Mouse (Mus musculus) kidney, adult 2 months (tissue): ENCODE results near the gene Chst8. TPM values are rescaled to one million over a fixed set of nuclear protein-coding genes. Genes with fewer than 3 reads are reported as not detected.

ENCODE experiments used
- DNase-seq: peaks from one replicate; pipeline ENCODE4 v3.0.0; 2021
- H3K27ac ChIP-seq: fragments of 200-500 bp; 2 replicates; pipeline ENCODE4 v1.5.1; 2012; ENCODE audit warnings: low read depth, low read length, control low read depth, inconsistent platforms; ENCODE audit not compliant: insufficient read depth
- H3K27me3 ChIP-seq: fragments of 200-500 bp; replicated peaks from 2 replicates; pipeline ENCODE4 v1.6.1; 2012; ENCODE audit warnings: mild to moderate bottlenecking, moderate library complexity, low read length, inconsistent platforms; ENCODE audit not compliant: control insufficient read depth, insufficient read depth
- H3K36me3 ChIP-seq: fragments of 200-500 bp; 2 replicates; pipeline ENCODE4 v1.6.1; 2012; ENCODE audit warnings: mild to moderate bottlenecking, moderate library complexity, low read length, inconsistent platforms; ENCODE audit not compliant: control insufficient read depth, insufficient read depth
- H3K4me1 ChIP-seq: fragments of 200-500 bp; 2 replicates; pipeline ENCODE4 v1.6.1; 2011; ENCODE audit warnings: low read length; ENCODE audit not compliant: control insufficient read depth, insufficient read depth
- H3K4me3 ChIP-seq: fragments of 200-500 bp; 2 replicates; pipeline ENCODE4 v1.5.1; 2011; ENCODE audit warnings: mild to moderate bottlenecking, low read depth, low read length, control low read depth; ENCODE audit not compliant: insufficient read depth
- CTCF ChIP-seq: fragments of 200-500 bp; conservative IDR thresholded peaks from 2 replicates; pipeline ENCODE4 v1.5.1; 2011; ENCODE audit warnings: low read depth, mild to moderate bottlenecking, control low read depth, low read length, moderate library complexity, mixed read lengths; ENCODE audit not compliant: insufficient read depth, insufficient read length
- POLR2A ChIP-seq: fragments of 200-500 bp; IDR thresholded peaks from one replicate; pipeline ENCODE4 v1.6.1; 2011; ENCODE audit warnings: low read depth, low read length, control low read depth
- WGBS: fragments of 180-500 bp; shearing (Covaris S2); methylation state at CpG from one replicate; pipeline ENCODE4 v1.1.7; 2018; 5-methylcytosine and 5-hydroxymethylcytosine counted together
- polyA plus RNA-seq: library from polyadenylated mRNA; depleted of rRNA; stranded (reverse); fragments of >200 nt; gene quantifications from 2 replicates; pipeline ENCODE4 v1.2.3, GENCODE M21; 2012

Gene Chst8
- polyA plus RNA-seq, 1 experiment: 8.3 TPM

GRCm38 (mm10) chr7:34696086-34696485 is 116.4 kb downstream of the Chst8 start:
- no peaks in the 10 kb centered on the region for H3K27me3 ChIP-seq
- no peak for DNase-seq
- H3K27ac ChIP-seq: no peak overlapping the region
- no peaks in the 10 kb centered on the region for H3K36me3 ChIP-seq
- WGBS: 83% methylated on average over 9 of the region's 9 CpGs
- no peak for TF ChIP-seq CTCF
- no peak for TF ChIP-seq POLR2A
- no peaks in the 10 kb centered on the region for H3K4me1 ChIP-seq
- H3K4me3 ChIP-seq: no peak overlapping the region

DNA sequence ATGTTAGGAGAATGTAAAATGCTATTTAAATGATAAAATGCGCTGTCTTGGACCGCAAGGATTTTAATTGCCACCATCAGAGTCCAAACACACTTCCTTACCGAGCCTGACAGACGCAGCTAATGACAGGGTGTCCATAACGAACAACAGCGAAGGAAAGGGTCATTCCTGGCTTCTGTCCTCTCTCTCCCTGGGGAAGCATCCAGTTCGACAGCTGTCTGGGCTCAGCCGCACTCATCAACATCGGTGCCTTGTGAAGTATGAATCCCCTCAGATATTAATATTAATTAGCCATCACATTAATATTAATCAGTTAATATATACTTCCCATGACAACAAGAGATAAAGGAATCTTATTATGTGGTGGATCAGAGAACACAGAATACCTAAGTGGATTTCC is 117.6 kb downstream of the Chst8 start:
- H3K36me3 ChIP-seq: no peaks in the 10 kb centered on the region
- H3K27me3 ChIP-seq: no peaks in the 10 kb centered on the region
- H3K27ac ChIP-seq: no peak overlapping the region
- WGBS: 79% methylated on average over 9 of the region's 9 CpGs
- no peak overlapping the region for H3K4me3 ChIP-seq
- DNase-seq: no peak
- no peak for TF ChIP-seq POLR2A
- no peaks in the 10 kb centered on the region for H3K4me1 ChIP-seq

DNA sequence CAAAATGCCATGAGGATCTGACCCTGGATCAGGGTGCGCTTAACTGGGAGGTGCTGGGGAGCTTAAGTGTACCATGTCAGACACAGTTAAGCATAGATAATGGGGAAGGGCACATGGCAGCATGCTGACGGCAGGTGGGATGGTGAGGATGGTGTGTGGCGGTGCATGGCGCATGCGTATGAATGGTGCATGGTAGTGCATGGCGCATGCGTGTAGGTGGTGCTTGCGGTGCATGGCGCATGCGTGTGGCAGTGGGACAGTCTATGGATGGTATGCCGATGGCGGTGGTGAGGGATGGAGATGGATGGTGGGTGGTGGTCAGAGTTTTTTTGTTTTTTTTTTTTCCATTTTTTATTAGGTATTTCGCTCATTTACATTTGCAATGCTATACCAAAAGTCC is 118.6 kb downstream of the Chst8 start:
- 98% methylated on average over 13 of the region's 13 CpGs for WGBS
- H3K4me3 ChIP-seq: no peak overlapping the region
- H3K4me1 ChIP-seq: no peaks in the 10 kb centered on the region
- H3K27ac ChIP-seq: no peak overlapping the region
- no peak for DNase-seq
- H3K27me3 ChIP-seq: no peaks in the 10 kb centered on the region
- TF ChIP-seq POLR2A: no peak
- no peak for TF ChIP-seq CTCF
- H3K36me3 ChIP-seq: no peaks in the 10 kb centered on the region

- no peaks in the 10 kb centered on the region for H3K36me3 ChIP-seq
- WGBS: 83% methylated on average over 4 of the region's 4 CpGs
- TF ChIP-seq CTCF (no peak), POLR2A (no peak)
- H3K27ac ChIP-seq: no peak overlapping the region
- DNase-seq: no peak
- no peaks in the 10 kb centered on the region for H3K27me3 ChIP-seq
- no peaks in the 10 kb centered on the region for H3K4me1 ChIP-seq
- H3K4me3 ChIP-seq: no peak overlapping the region
These were observed 119.4 kb downstream of the Chst8 start for GRCm38 (mm10) chr7:34693072-34693471.

- Histone ChIP-seq H3K4me3 (no peak overlapping the region), H3K4me1 (no peaks in the 10 kb centered on the region), H3K27ac (no peak overlapping the region), H3K36me3 (no peaks in the 10 kb centered on the region), H3K27me3 (no peaks in the 10 kb centered on the region; the same call in 1 of the 2 replicates)
- no peak for DNase-seq
- TF ChIP-seq CTCF: no peak
- TF ChIP-seq POLR2A: no peak
- 71% methylated on average over 13 of the region's 13 CpGs for WGBS
These were observed 122.4 kb downstream of the Chst8 start for GRCm38 (mm10) chr7:34690111-34690510.

DNA sequence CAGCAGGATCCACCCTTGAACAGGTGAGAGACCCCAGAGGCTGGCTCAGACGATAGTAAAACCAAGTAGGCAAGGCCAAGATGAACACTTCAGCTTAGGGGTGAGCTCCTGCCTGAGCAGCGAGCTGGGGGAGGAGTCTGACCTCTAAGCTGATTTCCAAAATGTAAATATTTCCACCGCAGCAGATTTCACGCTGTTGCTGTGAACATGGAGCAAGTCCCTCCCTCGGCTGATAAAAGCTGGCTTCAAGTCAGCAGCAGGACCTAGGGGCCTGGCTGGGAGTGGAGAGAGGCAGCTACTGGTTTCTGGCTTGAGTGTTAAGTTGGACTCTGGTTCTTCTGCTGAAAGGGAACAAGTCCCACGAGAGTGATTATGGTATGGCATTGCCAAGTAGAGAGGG is 123.5 kb downstream of the Chst8 start:
- H3K36me3 ChIP-seq: no peaks in the 10 kb centered on the region
- 36% methylated on average over 6 of the region's 6 CpGs for WGBS
- no peak for DNase-seq
- H3K4me3 ChIP-seq: no peak overlapping the region
- H3K27me3 ChIP-seq: no peaks in the 10 kb centered on the region; the same call in 1 of the 2 replicates
- no peaks in the 10 kb centered on the region for H3K4me1 ChIP-seq
- no peak for TF ChIP-seq POLR2A
- no peak for TF ChIP-seq CTCF
- H3K27ac ChIP-seq: no peak overlapping the region

DNA sequence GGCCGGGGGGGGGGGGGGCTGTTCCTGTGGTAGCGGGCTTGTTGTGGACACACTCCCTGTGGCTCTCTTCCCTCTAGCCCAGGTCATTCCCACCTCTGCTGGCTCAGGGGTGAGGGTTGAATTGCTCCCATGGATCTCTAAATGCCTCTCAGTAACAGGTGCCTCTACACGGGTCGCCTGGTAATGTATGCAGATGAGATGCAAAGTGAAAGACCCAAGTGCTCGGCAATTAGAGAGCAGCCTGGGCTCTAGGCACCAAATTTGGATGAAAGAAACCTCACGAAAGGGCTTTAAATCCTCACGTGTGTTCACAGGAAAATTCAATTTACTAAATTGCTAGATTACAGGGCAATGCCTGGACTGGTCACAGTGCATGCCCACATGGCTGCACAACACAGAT is 126.7 kb downstream of the Chst8 start:
- no peak for DNase-seq
- Histone ChIP-seq H3K27ac (no peak overlapping the region), H3K36me3 (no peaks in the 10 kb centered on the region), H3K4me3 (no peak overlapping the region), H3K4me1 (no peaks in the 10 kb centered on the region), H3K27me3 (no peaks in the 10 kb centered on the region; the same call in 1 of the 2 replicates)
- WGBS: 52% methylated on average over 7 of the region's 7 CpGs
- TF ChIP-seq POLR2A: no peak
- no peak for TF ChIP-seq CTCF

DNA sequence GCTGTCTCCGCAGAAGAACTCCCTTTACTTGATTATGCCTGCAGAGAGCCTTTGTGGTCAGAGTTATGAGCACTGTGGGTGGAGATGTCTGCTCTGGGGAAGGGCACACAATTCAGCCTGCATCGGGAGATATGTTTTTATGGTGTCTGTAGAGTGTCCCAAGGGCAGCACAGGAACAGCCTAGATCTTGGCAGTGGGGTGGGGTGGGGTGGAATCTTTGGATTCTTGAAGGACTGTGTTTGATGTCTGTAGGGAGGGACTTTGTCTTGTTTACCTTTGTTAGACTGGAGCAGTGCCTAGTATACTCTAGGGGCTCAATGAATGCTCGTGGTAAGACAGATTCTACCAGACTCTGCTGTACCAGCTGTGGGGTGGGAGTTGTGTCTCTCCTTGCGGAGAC is 127.3 kb downstream of the Chst8 start:
- H3K27ac ChIP-seq: no peak overlapping the region
- no peaks in the 10 kb centered on the region for H3K36me3 ChIP-seq
- 68% methylated on average over 4 of the region's 4 CpGs for WGBS
- TF ChIP-seq CTCF (no peak), POLR2A (no peak)
- DNase-seq: no peak
- no peak overlapping the region for H3K4me3 ChIP-seq
- H3K27me3 ChIP-seq: no peaks in the 10 kb centered on the region; the same call in 1 of the 2 replicates
- H3K4me1 ChIP-seq: no peaks in the 10 kb centered on the region
